Mouse (Mus musculus) kidney, postnatal 10 days (tissue): ENCODE measurements at regions not wholly inside any gene's neighbourhood (a gene's known extent, or its start where the extent isn't known, plus 50 kb on each side); places are given as distances from the start of the nearest gene placed in this dataset.

ENCODE experiments used
- DNase-seq: peaks from one replicate; pipeline ENCODE4 v3.0.0; 2021; ENCODE audit warnings: mixed read lengths

- no peak for DNase-seq
Measured at GRCm38 (mm10) chr17:92159325-92159724, 1039.5 kb upstream of the Adcyap1 start.

- DNase-seq, result no peak
Measured at GRCm38 (mm10) chr17:92185740-92186139, 1013.1 kb upstream of the Adcyap1 start.

GRCm38 (mm10) chr17:92210730-92211129 is 988.1 kb upstream of the Adcyap1 start:
- peak; percentile 7 for DNase-seq

GRCm38 (mm10) chr17:92216464-92216863 is 982.4 kb upstream of the Adcyap1 start:
- no peak for DNase-seq
